Mouse (Mus musculus) lung, embryonic 14.5 days (tissue): ENCODE results near the gene Heca. TPM values are rescaled to one million over a fixed set of nuclear protein-coding genes. Genes with fewer than 3 reads are reported as not detected.
"Not testable (repeated sequence)": the region's sequence is repeated elsewhere in the genome, so short reads cannot be mapped to it uniquely, and the experiment has no call there.

Experiments
- ATAC-seq: fragments of 200-750 bp; cut with Nextera tagmentation; 2 replicates; pipeline ENCODE4 v1.8.0; 2017; ENCODE audit warnings: mild to moderate bottlenecking, moderate TSS enrichment, moderate library complexity; ENCODE audit not compliant: insufficient read depth
- DNase-seq: peaks from one replicate; pipeline ENCODE4 v3.0.0-alpha.2; 2015
- H3K27ac ChIP-seq: fragments of 300-500 bp; sonication (generic); 2 replicates; pipeline ENCODE4 v1.5.1; 2014; ENCODE audit warnings: low read depth, mild to moderate bottlenecking, moderate library complexity
- H3K27me3 ChIP-seq: fragments of 300-500 bp; sonication (generic); 2 replicates; pipeline ENCODE4 v1.6.1; 2014; ENCODE audit warnings: low read length, control low read depth; ENCODE audit not compliant: insufficient read depth
- H3K36me3 ChIP-seq: fragments of 300-500 bp; sonication (generic); 2 replicates; pipeline ENCODE4 v1.6.1; 2014; ENCODE audit warnings: control low read depth; ENCODE audit not compliant: insufficient read depth
- H3K4me1 ChIP-seq: fragments of 300-500 bp; sonication (generic); 2 replicates; pipeline ENCODE4 v1.6.1; 2014; ENCODE audit warnings: antibody characterized with exemption, control low read depth; ENCODE audit not compliant: insufficient read depth
- H3K4me2 ChIP-seq: fragments of 300-500 bp; sonication (generic); 2 replicates; pipeline ENCODE4 v1.6.1; 2014; ENCODE audit warnings: mild to moderate bottlenecking
- H3K4me3 ChIP-seq: fragments of 300-500 bp; sonication (generic); 2 replicates; pipeline ENCODE4 v1.5.1; 2014; ENCODE audit warnings: low read depth, low read length
- H3K9ac ChIP-seq: fragments of 300-500 bp; sonication (generic); 2 replicates; pipeline ENCODE4 v1.6.1; 2014
- H3K9me3 ChIP-seq: fragments of 300-500 bp; sonication (generic); 2 replicates; pipeline ENCODE4 v1.6.1; 2016; ENCODE audit warnings: low read depth, low read length, control low read depth
- CTCF ChIP-seq: IDR thresholded peaks from 2 replicates; pipeline ENCODE4 v1.5.1; 2016; ENCODE audit warnings: antibody characterized with exemption, low read depth
- WGBS: fragments of 180-500 bp; shearing (Covaris S2); extraction: QIAGEN DNeasy Blood & Tissue Kit; methylation state at CpG from one replicate; pipeline ENCODE4 v1.1.7; 2014; 5-methylcytosine and 5-hydroxymethylcytosine counted together
- polyA plus RNA-seq: library from polyadenylated mRNA; unstranded; fragments of >200 nt; fragmentation: Nextera tagmentation; extraction: Ambion mirVana; gene quantifications from 2 replicates; pipeline ENCODE4 v1.2.1, GENCODE M21; 2014

The Heca gene
- polyA plus RNA-seq, 1 experiment from 2014 or later, result 3.3 TPM

- Histone ChIP-seq H3K36me3 (no peaks in the 10 kb centered on the region), H3K4me3 (no peak overlapping the region), H3K9me3 (no peaks in the 10 kb centered on the region), H3K27me3 (no peaks in the 10 kb centered on the region), H3K4me1 (no peaks in the 10 kb centered on the region), H3K9ac (no peak overlapping the region), H3K4me2 (no peak overlapping the region), H3K27ac (0 out of 2 replicates have a peak overlapping the region, but pooled peaks have one; percentile 2)
- DNase-seq (peak; percentile 46), ATAC-seq (peak; percentile 49; the same call in 1 of the 2 replicates)
- 46% methylated on average over 4 of the region's 4 CpGs for WGBS
- TF ChIP-seq CTCF, result no peak
Measured at GRCm38 (mm10) chr10:17844781-17845537, 102.9 kb downstream of the Heca start.

DNA sequence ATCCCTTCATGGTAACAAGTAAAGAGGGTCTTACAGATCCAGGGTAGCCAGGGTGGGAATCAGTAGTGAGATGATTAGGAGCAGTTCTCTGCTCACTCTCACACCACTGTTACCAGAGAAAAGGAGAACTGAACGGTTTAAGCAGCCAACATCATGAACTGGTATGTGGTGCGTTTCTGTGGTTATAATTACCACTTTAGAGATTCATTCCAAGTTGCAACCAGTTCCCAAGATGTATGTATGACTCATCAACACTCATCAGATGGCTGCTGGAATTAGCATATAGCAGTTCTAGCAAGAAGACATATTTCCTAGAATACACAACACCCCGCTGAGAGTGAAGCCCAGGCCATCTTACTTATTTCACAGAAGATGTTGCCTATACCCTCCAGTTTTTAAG lies 105.8 kb downstream of the Heca start:
- Histone ChIP-seq H3K27me3 (no peaks in the 10 kb centered on the region), H3K4me1 (no peaks in the 10 kb centered on the region), H3K9ac (no peak overlapping the region), H3K36me3 (no peaks in the 10 kb centered on the region), H3K4me3 (no peak overlapping the region), H3K4me2 (no peak overlapping the region), H3K9me3 (no peaks in the 10 kb centered on the region), H3K27ac (no peak overlapping the region)
- no peak for ATAC-seq
- WGBS, result 88% methylated on average over 3 of the region's 3 CpGs
- no peak for TF ChIP-seq CTCF
- no peak for DNase-seq

DNA sequence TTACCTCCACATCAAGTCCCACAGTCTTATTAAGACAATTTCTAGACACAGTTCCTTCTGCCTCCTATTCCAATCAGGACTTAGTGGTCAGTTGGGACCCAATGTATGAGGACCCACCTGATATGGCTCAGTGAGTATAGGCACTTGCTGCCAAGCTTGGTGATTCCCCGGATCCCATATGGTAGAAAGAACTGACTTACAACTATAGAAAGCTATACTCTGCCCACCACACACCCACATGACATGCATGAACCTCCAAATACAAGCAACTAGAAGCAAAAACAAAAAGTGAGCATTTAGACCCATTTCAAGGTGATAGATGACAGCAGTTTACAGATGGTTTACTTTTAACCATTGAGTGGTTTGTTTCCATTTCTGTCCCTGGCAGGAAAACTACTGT lies 111.6 kb downstream of the Heca start:
- DNase-seq (no peak), ATAC-seq (no peak)
- Histone ChIP-seq H3K36me3 (no peaks in the 10 kb centered on the region), H3K9me3 (no peaks in the 10 kb centered on the region), H3K9ac (no peak overlapping the region), H3K27me3 (no peaks in the 10 kb centered on the region), H3K4me1 (no peaks in the 10 kb centered on the region), H3K27ac (no peak overlapping the region), H3K4me2 (no peak overlapping the region), H3K4me3 (no peak overlapping the region)
- no peak for TF ChIP-seq CTCF
- 78% methylated on average over 1 of the region's 1 CpGs for WGBS

GRCm38 (mm10) chr10:17835031-17835430 lies 112.8 kb downstream of the Heca start:
- TF ChIP-seq CTCF, result no peak
- no peak for ATAC-seq
- Histone ChIP-seq H3K4me1 (no peaks in the 10 kb centered on the region), H3K4me3 (no peak overlapping the region), H3K36me3 (no peaks in the 10 kb centered on the region), H3K27me3 (no peaks in the 10 kb centered on the region), H3K27ac (no peak overlapping the region), H3K9ac (no peak overlapping the region), H3K9me3 (no peaks in the 10 kb centered on the region), H3K4me2 (no peak overlapping the region)
- 81% methylated on average over 6 of the region's 6 CpGs for WGBS
- DNase-seq, result no peak

- no peaks in the 10 kb centered on the region for H3K4me1 ChIP-seq
- no peak for TF ChIP-seq CTCF
- 63% methylated on average over 3 of the region's 3 CpGs for WGBS
- H3K4me3 ChIP-seq, result no peak overlapping the region
- no peak overlapping the region for H3K4me2 ChIP-seq
- no peaks in the 10 kb centered on the region for H3K36me3 ChIP-seq
- DNase-seq (no peak), ATAC-seq (no peak)
- H3K27ac ChIP-seq, result no peak overlapping the region
- no peaks in the 10 kb centered on the region for H3K9me3 ChIP-seq
- H3K9ac ChIP-seq, result no peak overlapping the region
- no peaks in the 10 kb centered on the region; the same call in 1 of the 2 replicates for H3K27me3 ChIP-seq
Measured at GRCm38 (mm10) chr10:17831041-17831440, 116.8 kb downstream of the Heca start.

DNA sequence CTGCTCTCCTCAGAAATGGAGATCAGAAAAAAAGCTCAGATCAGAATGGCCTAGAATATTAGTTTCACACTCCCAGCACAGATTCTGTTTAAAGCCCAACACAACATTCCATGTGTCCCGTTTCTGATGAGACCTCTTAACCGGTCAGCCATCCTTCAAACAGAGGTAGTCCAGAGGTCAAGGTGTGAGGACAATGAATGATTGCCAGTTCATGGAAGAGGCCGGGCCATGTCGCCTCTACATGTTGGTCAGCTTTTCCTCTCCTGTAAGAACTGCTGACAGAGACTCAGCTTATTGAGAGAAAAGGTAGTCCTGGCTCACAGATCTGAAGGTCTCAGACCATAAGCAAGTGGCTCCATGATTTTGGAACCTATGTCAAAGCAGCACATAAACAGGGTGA lies 118.7 kb downstream of the Heca start:
- WGBS, result 51% methylated on average over 4 of the region's 4 CpGs
- DNase-seq (no peak), ATAC-seq (no peak)
- Histone ChIP-seq H3K4me2 (no peak overlapping the region), H3K9ac (no peak overlapping the region), H3K36me3 (no peaks in the 10 kb centered on the region), H3K4me3 (no peak overlapping the region), H3K27ac (no peak overlapping the region), H3K27me3 (no peaks in the 10 kb centered on the region; the same call in 1 of the 2 replicates), H3K4me1 (no peaks in the 10 kb centered on the region), H3K9me3 (no peaks in the 10 kb centered on the region)
- TF ChIP-seq CTCF, result no peak

DNA sequence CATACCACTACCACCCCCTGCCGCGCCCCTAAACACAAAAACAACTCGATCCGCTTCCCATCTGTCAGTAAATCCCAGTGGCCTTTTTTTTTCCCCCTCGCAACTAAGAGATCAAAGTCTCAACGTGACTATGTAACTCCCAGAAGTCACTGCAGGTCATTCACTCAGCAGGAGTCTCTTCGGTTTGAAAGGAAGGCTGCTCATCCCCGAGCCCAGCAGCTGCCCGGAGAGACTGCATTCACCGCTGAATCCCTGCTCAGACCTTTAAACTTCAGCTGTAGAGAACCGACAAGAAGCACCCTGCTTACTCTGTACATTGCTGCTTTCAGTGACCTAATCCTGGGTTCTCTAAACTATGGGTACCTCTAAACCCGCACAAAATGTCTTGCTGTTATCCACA lies 120.5 kb downstream of the Heca start:
- H3K9me3 ChIP-seq, result no peaks in the 10 kb centered on the region
- no peaks in the 10 kb centered on the region for H3K36me3 ChIP-seq
- ATAC-seq, result no peak
- peak overlapping the region; percentile 48 for H3K4me2 ChIP-seq
- no peak for TF ChIP-seq CTCF
- H3K27me3 ChIP-seq, result no peaks in the 10 kb centered on the region; the same call in 1 of the 2 replicates
- H3K4me3 ChIP-seq, result no peak overlapping the region
- peak; percentile 18 for DNase-seq
- no peak overlapping the region for H3K27ac ChIP-seq
- H3K9ac ChIP-seq, result no peak overlapping the region
- 5% methylated on average over 12 of the region's 12 CpGs for WGBS
- H3K4me1 ChIP-seq, result no peaks in the 10 kb centered on the region

DNA sequence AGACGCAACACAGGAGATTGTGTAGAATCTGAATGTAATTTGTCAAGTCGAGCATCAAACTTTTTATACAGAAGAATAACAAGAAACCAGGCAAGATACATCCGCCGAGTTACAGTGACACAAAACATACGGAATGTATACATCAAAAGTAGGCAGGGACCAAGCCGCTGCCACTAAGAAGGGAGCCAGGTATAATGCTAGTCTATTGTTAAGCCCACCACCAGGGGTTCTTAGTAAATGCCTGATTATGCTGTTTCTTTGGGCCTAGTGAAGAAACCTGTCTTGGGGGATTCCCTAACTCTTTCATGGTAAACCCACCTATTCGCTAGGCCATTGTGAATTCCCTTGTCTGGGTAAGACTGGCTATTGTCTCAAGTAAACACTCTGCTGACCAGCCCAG lies 127.4 kb downstream of the Heca start:
- DNase-seq, ATAC-seq, H3K4me2 ChIP-seq, H3K9ac ChIP-seq, H3K4me3 ChIP-seq, H3K36me3 ChIP-seq, H3K4me1 ChIP-seq, H3K27ac ChIP-seq, H3K9me3 ChIP-seq, H3K27me3 ChIP-seq: not testable (repeated sequence)
- WGBS, result 90% methylated on average over 7 of the region's 7 CpGs
